Mouse (Mus musculus) embryo, embryonic 9.5 days (tissue): ENCODE measurements at regions not wholly inside any gene's neighbourhood (a gene's known extent, or its start where the extent isn't known, plus 50 kb on each side); places are given as distances from the start of the nearest gene placed in this dataset.
A peak's percentile ranks its signal among the peaks of the same experiment; 100 is the strongest.

Source experiments
- DNase-seq: peaks from one replicate; pipeline ENCODE4 v3.0.0-alpha.2; 2017; ENCODE audit errors: extremely low spot score

GRCm38 (mm10) chr14:111738943-111739342 lies 64.0 kb downstream of the Slitrk5 start:
- no peak for DNase-seq

- no peak for DNase-seq
These were observed 88.7 kb downstream of the Slitrk5 start for GRCm38 (mm10) chr14:111763616-111764015.

GRCm38 (mm10) chr14:111778152-111778551 lies 103.3 kb downstream of the Slitrk5 start:
- DNase-seq: peak; percentile 3

- DNase-seq: no peak
These were observed 133.1 kb downstream of the Slitrk5 start for GRCm38 (mm10) chr14:111808025-111808424.

GRCm38 (mm10) chr14:111809871-111810270 lies 135.0 kb downstream of the Slitrk5 start:
- no peak for DNase-seq

GRCm38 (mm10) chr14:111822047-111822730 lies 147.3 kb downstream of the Slitrk5 start:
- DNase-seq: no peak
